Mouse (Mus musculus): ENCODE data around the gene Rps16. TPM values are rescaled to one million over a fixed set of nuclear protein-coding genes. Genes with fewer than 3 reads are reported as not detected.

Rps16 gene
- polyA plus RNA-seq, 1 experiment from 2014 or later = 467 TPM

- peaks cover 7% of the 10 kb centered on the region for H3K4me1 ChIP-seq
- no peaks in the 10 kb centered on the region for H3K27me3 ChIP-seq (replicated peaks)
- no peak overlapping the region for H3K27ac ChIP-seq (replicated peaks)
- 92% methylated on average over 10 of the region's 10 CpGs for WGBS
- no peak overlapping the region for H3K9ac ChIP-seq (replicated peaks)
- H3K4me2 ChIP-seq = no peak overlapping the region
- no peak for ATAC-seq (ENCODE audit: low FRiP score)
- H3K9me3 ChIP-seq (replicated peaks) = no peaks in the 10 kb centered on the region
- no peak overlapping the region for H3K4me3 ChIP-seq (replicated peaks)
- H3K36me3 ChIP-seq = peaks cover 83% of the 10 kb centered on the region
Observed at GRCm38 (mm10) chr7:28398696-28399340, 48.4 kb downstream of the Rps16 start.

- Histone ChIP-seq H3K4me1 (no peaks in the 10 kb centered on the region), H3K4me2 (no peak overlapping the region), H3K4me3 (replicated peaks) (no peak overlapping the region), H3K36me3 (peaks cover 92% of the 10 kb centered on the region), H3K9ac (replicated peaks) (no peak overlapping the region), H3K27ac (replicated peaks) (no peak overlapping the region), H3K9me3 (replicated peaks) (no peaks in the 10 kb centered on the region), H3K27me3 (replicated peaks) (no peaks in the 10 kb centered on the region)
- no peak for ATAC-seq (ENCODE audit: low FRiP score)
- 100% methylated on average over 1 of the region's 1 CpGs for WGBS
Observed at GRCm38 (mm10) chr7:28401030-28401429, 50.6 kb downstream of the Rps16 start.

GRCm38 (mm10) chr7:28401942-28402341 is 51.5 kb downstream of the Rps16 start:
- no peak overlapping the region for H3K4me2 ChIP-seq
- H3K4me3 ChIP-seq (replicated peaks) = no peak overlapping the region
- no peaks in the 10 kb centered on the region for H3K27me3 ChIP-seq (replicated peaks)
- no peak for ATAC-seq (ENCODE audit: low FRiP score)
- H3K9me3 ChIP-seq (replicated peaks) = no peaks in the 10 kb centered on the region
- peaks cover 93% of the 10 kb centered on the region for H3K36me3 ChIP-seq
- H3K27ac ChIP-seq (replicated peaks) = no peak overlapping the region
- H3K4me1 ChIP-seq = no peaks in the 10 kb centered on the region
- 90% methylated on average over 3 of the region's 3 CpGs for WGBS
- no peak overlapping the region for H3K9ac ChIP-seq (replicated peaks)

Other genes with a start within 250 kb of the Rps16 start
- gene 9530053A07Rik, start 221.2 kb upstream of the Rps16 start, polyA plus RNA-seq (2015; fragmentation: Nextera tagmentation; extraction: Ambion mirVana) = 0.06 and 0.17 TPM in 2 replicates
- 70.8 and 88.2 TPM in 2 replicates for gene Fbl, start 180.9 kb upstream of the Rps16 start, polyA plus RNA-seq (2015; fragmentation: Nextera tagmentation; extraction: Ambion mirVana)
- gene Dyrk1b, start 171.2 kb upstream of the Rps16 start, polyA plus RNA-seq (2015; fragmentation: Nextera tagmentation; extraction: Ambion mirVana) = 10.7 and 10.9 TPM in 2 replicates
- gene Eid2, start 82.8 kb upstream of the Rps16 start, polyA plus RNA-seq (2015; fragmentation: Nextera tagmentation; extraction: Ambion mirVana) = 6.9 and 18.2 TPM in 2 replicates
- gene Eid2b, start 72.9 kb upstream of the Rps16 start, polyA plus RNA-seq (2015; fragmentation: Nextera tagmentation; extraction: Ambion mirVana) = 33.5 and 37.7 TPM in 2 replicates
- 1.8 and 2.4 TPM in 2 replicates for gene Selenov, start 59.5 kb upstream of the Rps16 start, polyA plus RNA-seq (2015; fragmentation: Nextera tagmentation; extraction: Ambion mirVana)
- gene Dll3, start 48.4 kb upstream of the Rps16 start, polyA plus RNA-seq (2015; fragmentation: Nextera tagmentation; extraction: Ambion mirVana) = 18.6 and 19.8 TPM in 2 replicates
- 125 and 136 TPM in 2 replicates for gene Timm50, start 38.6 kb upstream of the Rps16 start, polyA plus RNA-seq (2015; fragmentation: Nextera tagmentation; extraction: Ambion mirVana)
- 92.8 and 101 TPM in 2 replicates for gene Supt5, start 11.9 kb upstream of the Rps16 start, polyA plus RNA-seq (2015; fragmentation: Nextera tagmentation; extraction: Ambion mirVana)
- gene Plekhg2, start 21.9 kb downstream of the Rps16 start, polyA plus RNA-seq (2015; fragmentation: Nextera tagmentation; extraction: Ambion mirVana) = 21.4 and 26.5 TPM in 2 replicates
- 4.2 and 7.5 TPM in 2 replicates for gene Zfp36, start 29.6 kb downstream of the Rps16 start, polyA plus RNA-seq (2015; fragmentation: Nextera tagmentation; extraction: Ambion mirVana)
- gene Med29, start 42.1 kb downstream of the Rps16 start, polyA plus RNA-seq (2015; fragmentation: Nextera tagmentation; extraction: Ambion mirVana) = 48.4 and 50.0 TPM in 2 replicates
- gene Paf1, start 42.3 kb downstream of the Rps16 start, polyA plus RNA-seq (2015; fragmentation: Nextera tagmentation; extraction: Ambion mirVana) = 89.3 and 96.0 TPM in 2 replicates
- 5.3 and 33.8 TPM in 2 replicates for gene Gmfg, start 86.8 kb downstream of the Rps16 start, polyA plus RNA-seq (2015; fragmentation: Nextera tagmentation; extraction: Ambion mirVana)
- gene Lrfn1, start 101.3 kb downstream of the Rps16 start, polyA plus RNA-seq (2015; fragmentation: Nextera tagmentation; extraction: Ambion mirVana) = 16.0 and 18.7 TPM in 2 replicates
- gene Ifnl2, start 159.8 kb downstream of the Rps16 start, polyA plus RNA-seq (2015; fragmentation: Nextera tagmentation; extraction: Ambion mirVana) = not detected in 2 replicates
- gene Ifnl3, start 172.2 kb downstream of the Rps16 start, polyA plus RNA-seq (2015; fragmentation: Nextera tagmentation; extraction: Ambion mirVana) = not detected in 2 replicates
- 1.3 TPM in 1 of 2 replicates, not detected in the other for gene Sycn, start 190.2 kb downstream of the Rps16 start, polyA plus RNA-seq (2015; fragmentation: Nextera tagmentation; extraction: Ambion mirVana)
- 0.31 and 0.36 TPM in 2 replicates for gene Nccrp1, start 196.6 kb downstream of the Rps16 start, polyA plus RNA-seq (2015; fragmentation: Nextera tagmentation; extraction: Ambion mirVana)
- gene Samd4b, start 247.5 kb downstream of the Rps16 start, polyA plus RNA-seq (2015; fragmentation: Nextera tagmentation; extraction: Ambion mirVana) = 20.3 and 22.8 TPM in 2 replicates
- 16.0 and 23.1 TPM in 2 replicates for gene Pak4, start 247.5 kb downstream of the Rps16 start, polyA plus RNA-seq (2015; fragmentation: Nextera tagmentation; extraction: Ambion mirVana)